Mouse (Mus musculus): ENCODE data around the gene Fancc.

Gene Fancc

GRCm38 (mm10) chr13:63262168-63262957, 234.7 kb downstream of the Fancc start:
- no peak for DNase-seq (ENCODE audit: low spot score in 2 of 2)

DNA sequence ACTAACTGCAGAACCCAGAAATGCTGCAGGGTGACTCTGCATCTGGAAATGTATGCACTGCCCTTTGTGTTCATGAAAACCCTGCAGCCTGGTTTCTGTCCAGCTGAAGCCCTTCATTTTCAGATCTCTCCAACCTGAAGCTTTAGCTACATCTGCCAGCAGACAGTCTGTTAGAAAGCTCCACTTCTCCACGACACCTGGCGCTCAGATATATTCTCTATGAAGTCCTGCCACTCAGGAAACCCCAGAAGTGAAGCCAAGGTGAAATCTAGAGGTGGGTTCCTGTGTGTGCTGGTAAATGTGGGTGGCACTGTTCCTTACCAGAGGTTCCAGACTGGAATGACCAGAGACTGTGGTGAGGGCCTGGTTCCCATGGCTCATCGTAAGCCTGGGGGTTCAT, 235.4 kb downstream of the Fancc start:
- peak; percentile 33 to 48 for DNase-seq (ENCODE audit: low spot score in 2 of 2)

DNA sequence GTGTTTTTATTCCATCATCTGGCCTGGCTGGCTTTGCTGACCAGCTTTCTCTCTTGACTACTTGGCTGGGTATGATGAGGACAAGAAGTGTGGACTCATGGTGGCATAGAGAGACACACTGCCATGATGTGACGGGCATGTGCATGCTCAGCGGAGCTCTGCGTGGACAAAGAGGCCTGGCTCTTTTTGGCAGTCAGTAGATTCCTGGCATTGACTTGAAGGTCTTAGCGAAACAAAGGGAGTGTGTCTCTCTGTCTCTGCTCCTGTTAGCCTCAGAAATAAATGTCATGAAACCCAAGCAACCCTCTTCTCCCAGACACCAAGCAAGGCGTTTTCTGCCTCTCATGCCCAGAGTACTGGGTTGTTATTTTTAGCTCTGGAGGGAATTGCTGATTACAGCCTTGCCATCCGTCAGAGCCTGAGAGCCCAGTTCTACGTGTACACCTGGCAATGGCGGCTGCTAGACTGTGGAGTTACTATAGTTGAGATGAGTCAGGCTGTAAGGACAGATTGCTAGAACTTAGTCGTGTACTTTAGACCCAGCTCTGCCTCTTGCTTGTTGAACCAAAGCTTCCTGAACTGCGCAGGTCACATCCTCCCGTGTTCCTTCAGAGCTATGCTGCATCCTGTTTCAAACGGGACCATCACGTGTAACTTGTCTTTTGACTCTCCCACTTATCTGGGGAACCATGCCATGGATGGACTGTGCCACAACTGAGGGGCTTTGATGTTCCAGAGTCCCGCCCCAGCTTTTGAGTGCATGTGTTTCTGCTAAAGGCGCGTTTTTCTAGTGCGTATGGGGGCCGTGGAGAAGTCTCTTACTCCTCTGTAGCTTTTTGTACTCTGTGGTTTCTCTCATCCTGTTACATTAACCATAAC, 236.1 kb downstream of the Fancc start:
- DNase-seq (ENCODE audit: low spot score in 2 of 2), result peak; percentile 58 to 72

DNA sequence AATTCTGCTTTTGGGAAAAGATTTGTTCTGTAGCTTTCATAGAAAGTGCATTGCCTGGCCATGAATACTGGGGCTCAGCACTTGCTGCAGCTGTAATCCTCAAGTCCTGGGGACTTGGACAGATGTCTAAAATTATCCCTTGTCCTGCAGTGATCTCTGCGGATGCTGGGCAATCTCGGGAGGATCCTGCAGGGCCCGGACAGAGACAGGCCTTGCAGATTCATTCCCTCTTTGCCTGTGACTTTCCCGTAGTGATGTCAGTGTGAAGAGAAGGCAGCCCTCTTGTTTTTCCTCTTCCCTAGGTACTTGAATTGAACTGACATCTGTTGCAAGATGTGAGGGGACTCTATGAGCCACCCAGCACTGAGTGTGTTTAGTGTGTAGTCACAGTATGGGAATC, 236.9 kb downstream of the Fancc start:
- no peak for DNase-seq (ENCODE audit: low spot score in 2 of 2)

GRCm38 (mm10) chr13:63258671-63259070, 238.4 kb downstream of the Fancc start:
- DNase-seq (ENCODE audit: low spot score in 2 of 2), result no peak

DNA sequence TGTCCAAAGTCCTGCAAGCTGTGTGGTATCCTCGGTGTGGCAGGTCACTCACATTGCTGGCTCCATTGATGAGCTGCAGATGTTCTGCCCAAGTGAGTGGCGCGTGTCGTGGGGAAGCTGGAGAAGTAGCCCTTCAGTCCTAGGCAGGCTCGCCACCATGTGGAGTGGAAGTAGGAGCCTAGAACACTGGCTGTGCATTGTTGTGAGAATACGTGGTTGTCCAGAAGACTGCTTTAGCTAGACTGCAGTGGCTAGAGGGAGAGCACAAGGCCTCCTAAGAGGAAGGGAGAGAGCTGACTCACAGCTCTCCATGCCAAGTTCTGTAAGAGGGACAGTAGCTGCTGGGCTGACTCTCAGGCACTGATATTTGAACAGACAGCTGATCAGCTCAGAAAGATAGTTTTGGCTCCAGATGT, 238.9 kb downstream of the Fancc start:
- no peak for DNase-seq (ENCODE audit: low spot score in 2 of 2)

DNA sequence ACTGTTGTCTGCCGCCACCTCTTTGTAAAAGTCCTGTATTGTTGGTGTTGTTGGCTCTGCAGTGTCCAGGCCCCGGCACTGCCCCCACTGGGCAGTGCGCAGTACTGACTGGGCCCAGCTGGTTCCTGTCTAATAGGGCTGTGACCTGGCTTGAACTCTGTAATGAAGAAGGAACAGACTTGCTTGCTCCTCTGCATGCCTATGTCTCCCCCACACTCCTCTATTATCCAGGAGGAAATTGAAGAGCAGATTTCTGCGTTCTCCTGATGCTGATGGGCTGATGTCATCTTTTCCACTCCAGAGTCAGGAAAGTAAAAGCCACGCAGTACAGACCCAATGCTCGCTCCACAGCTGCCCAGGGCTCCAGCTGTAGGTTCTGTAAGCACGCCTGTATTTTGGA, 240.3 kb downstream of the Fancc start:
- DNase-seq (ENCODE audit: low spot score in 2 of 2), result no peak

GRCm38 (mm10) chr13:63256146-63256545, 240.9 kb downstream of the Fancc start:
- no peak for DNase-seq (ENCODE audit: low spot score in 2 of 2)

GRCm38 (mm10) chr13:63255519-63256011, 241.5 kb downstream of the Fancc start:
- no peak for DNase-seq (ENCODE audit: low spot score in 2 of 2)

- DNase-seq (ENCODE audit: low spot score in 2 of 2), result no peak
Measured at GRCm38 (mm10) chr13:63253886-63254636, 243.0 kb downstream of the Fancc start.

DNA sequence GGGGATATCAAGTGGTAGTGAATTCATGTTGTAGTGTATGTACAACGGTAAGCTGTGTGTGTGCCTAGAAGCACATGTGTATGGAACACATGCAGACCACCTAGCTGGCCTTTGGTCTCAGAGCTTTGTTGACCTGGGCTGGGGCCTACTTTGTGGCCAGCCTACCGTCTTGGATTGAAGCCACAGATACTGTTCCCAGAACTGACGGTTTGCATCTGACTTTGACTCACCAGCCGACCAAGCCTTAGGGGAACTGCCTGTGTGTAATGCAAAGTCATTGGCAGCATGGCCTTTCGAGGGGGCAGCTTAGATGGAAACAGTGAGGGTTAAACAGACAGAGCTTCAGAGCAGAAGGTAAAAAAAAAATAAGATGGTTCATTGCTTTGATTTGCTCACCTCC, 243.9 kb downstream of the Fancc start:
- no peak for DNase-seq (ENCODE audit: low spot score in 2 of 2)

DNA sequence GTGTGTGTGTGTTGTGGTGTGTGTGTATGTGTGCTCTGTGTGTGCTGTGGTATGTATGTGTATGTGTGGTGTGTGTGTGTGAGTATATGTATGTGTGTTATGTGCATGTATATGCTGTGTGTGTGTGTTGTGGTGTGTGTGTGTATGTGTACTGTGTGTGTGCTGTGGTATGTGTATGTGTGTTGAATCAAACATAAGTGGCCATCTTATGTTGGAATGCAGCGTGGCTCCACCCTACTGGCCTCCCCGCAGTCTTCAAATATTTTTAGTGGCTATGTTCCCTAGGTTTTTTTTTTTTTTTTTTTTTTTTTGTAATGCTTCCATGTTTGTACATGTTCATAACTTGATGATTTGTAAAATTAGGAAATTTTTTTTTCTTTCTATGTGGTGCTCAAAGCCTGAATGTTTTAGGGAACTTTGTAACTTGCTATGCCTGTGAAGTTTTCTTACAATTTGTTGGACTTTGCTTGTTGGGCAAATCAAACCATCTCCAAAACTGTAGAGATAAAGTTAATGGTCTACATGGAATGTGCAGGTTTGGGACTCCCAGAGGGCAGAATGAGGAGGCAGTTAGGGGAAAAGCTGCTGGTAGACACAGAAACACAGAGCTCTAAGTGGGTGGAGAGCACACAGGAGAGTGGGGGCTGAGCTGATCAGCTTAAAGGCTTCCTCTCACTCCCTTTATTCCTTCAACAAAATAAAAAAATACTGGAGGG, 244.6 kb downstream of the Fancc start:
- no peak for DNase-seq (ENCODE audit: low spot score in 2 of 2)

DNA sequence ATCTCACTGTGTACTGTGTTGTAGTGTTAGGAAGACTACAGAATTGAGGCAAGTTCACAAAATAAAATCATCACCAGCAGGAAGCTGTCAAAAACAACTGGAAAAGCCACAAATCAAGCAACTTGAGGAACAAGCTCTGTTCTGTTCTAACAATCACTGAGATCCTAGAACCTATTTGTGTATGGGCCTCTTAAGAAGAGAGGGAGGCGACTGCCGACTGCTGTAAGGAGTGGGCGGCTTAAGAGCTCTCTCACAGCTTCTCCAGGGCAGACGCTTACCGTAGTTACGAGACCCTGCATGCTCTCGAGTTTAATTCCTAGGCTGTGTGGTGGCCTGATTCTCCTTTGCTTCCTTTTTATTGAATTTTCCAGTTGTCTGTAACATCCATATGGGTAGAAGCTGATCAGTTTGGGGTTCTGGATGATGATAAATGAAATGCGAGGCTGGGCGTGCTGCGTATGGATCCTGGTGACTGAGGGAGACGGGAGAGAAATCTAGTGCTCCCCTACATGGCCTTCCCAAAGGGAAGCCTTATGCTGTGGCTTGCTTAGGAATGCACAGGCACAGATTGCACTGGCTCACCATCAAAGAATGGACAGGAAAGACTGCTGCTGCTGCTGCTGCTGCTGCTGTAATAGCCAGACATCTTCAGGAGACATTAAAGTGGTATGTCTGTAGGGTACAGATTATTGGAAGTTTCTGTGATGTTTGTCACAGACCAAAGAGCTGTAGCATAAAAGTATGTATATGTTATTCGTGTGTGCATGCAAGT, 245.8 kb downstream of the Fancc start:
- DNase-seq (ENCODE audit: low spot score in 2 of 2), result no peak

- no peak for DNase-seq (ENCODE audit: low spot score in 2 of 2)
Measured at GRCm38 (mm10) chr13:63250441-63250980, 246.6 kb downstream of the Fancc start.

GRCm38 (mm10) chr13:63249741-63250431, 247.2 kb downstream of the Fancc start:
- DNase-seq (ENCODE audit: low spot score in 2 of 2), result no peak

DNA sequence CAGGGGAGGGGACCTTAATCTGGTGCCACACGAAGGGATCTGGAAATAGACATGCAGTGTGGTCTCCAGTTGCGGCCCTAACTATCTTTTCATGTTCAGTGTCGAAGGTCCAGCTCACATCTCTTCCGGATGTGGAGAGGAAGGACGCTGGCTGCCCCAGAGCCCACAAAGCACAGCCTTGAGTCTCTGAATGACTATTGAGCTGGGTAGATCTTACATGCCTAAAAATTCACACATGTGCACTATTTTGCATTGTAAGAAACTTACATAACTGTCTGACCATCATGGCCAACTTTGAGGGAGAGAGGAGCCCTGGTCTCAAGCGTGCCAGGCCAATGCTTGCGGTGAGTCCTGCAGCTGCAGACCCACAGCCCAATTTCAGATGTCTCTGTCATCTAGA, 247.9 kb downstream of the Fancc start:
- no peak for DNase-seq (ENCODE audit: low spot score in 2 of 2)

DNA sequence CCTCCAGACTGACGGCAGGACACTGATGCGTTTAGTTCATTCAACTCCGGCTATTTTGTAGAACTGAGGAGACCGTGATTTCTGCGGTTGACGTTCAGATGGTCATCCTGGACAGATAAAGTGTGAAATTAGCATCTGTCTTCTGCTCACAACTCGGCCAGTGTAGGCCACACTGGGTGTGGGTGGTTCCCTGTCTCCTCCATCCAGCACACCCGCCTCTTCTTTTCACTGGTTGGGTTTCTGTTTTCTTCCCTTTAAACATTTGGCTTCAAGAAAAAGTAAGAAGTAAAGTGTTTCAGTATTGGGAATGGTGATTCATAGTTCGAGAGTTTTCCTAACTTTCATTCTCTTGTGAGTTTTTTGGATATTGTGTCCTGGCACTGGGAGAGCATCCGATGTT, 248.8 kb downstream of the Fancc start:
- DNase-seq (ENCODE audit: low spot score in 2 of 2), result no peak

DNA sequence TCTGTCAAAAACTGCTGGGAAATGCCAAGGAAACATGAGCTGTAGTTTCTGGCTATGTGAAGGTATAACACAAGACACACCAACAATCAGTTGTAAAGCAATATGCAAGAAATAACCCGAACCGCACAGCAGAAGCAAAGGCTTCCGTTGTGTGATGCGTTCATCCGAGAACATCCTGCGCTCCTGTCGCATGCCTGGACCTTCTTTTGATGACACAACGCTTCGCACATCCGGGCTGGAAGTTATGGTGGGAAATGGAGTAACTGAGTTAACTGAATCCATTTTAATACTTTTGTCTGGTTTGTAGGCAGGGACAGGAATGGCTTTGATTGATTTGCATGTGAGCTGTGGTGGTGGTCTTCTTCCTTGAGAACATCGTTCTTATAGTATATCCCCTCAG, 249.4 kb downstream of the Fancc start:
- no peak for DNase-seq (ENCODE audit: low spot score in 2 of 2)

- DNase-seq (ENCODE audit: low spot score in 2 of 2), result no peak
Measured at GRCm38 (mm10) chr13:63247041-63247440, 250.0 kb downstream of the Fancc start.

All from thymus, postnatal 10 days (tissue).